Mouse (Mus musculus): ENCODE measurements around the gene Chpt1.

DNA sequence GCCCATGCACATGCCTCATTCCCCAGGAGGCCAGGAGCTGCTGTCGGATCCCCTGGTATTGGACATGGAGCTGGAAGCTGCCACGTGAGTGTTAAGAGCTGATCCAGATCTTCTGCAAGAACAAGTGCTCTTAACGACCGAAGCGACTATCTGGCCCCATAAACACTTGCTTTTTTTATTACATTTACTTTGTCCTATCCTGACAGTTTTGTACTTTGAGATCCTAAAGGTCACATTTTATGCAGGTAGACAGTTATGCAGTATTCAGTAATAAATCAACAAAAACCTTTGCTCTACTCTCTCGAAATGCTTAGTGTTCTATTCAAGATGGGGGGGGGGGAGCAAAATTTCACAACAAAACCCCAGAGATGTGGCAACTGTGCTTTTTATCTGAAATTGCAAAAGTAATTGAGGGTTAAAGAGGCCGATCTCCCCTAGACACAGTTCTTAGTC lies 3.8 kb upstream of the Chpt1 start:
- TF ChIP-seq MAFK (IDR thresholded peaks at IDR 0.05; ENCODE audit: insufficient read depth, low read depth, low read length) (no peak), ZNF384 (IDR thresholded peaks at IDR 0.05; ENCODE audit: low read depth, low read length) (no peak), CHD2 (IDR thresholded peaks at IDR 0.05; ENCODE audit: low read depth, low read length) (no peak)
